ENCODE assay signal across 11 mouse cellular contexts in the genomic region with DNA sequence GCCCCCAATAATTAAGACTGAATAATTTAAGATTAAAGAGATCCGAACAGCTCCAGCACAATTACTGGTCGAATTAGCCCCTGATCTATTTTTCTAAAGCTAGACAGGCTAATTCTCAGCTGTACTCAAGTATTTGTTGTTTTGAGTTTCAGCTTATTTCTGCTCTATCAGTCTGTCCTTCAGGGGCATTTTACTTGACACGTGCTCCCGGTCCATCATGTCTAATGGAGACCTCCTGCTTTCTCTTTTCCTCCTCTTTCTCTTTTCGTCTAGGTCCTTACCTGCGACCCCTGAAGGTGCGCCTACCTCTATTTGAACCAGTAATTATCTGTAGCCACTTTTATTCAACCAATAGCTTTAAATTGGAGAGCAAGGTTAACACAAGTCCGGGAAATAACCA. TPM values are rescaled to one million over a fixed set of nuclear protein-coding genes. Genes with fewer than 3 reads are reported as not detected.
DNase-seq lines count a peak whose midpoint lies in the region; ATAC-seq and TF ChIP-seq lines count a peak whose summit lies in the region.
"Had no signal": no experiment of that assay in that cellular context is flagged by ENCODE, and none has a peak within 500 bp of the region (broad histone marks: within the 10 kb centered on the region; RNA-seq: fewer than 3 reads in every experiment).

No protein-coding gene starts in this region.

- no peak overlapping the region for H3K27ac ChIP-seq in kidney, embryonic 15.5 days
- no peak overlapping the region for H3K27ac ChIP-seq in kidney, embryonic 14.5 days (ENCODE audit: low read depth, low read length)
- H3K27ac ChIP-seq in ES-Bruce4 (ENCODE audit: insufficient read depth, low read length), result no peak overlapping the region
- no peak overlapping the region for H3K27ac ChIP-seq in hindbrain, embryonic 13.5 days
- H3K27ac ChIP-seq in liver, embryonic 14.5 days, result no peak overlapping the region
- H3K27ac ChIP-seq: embryonic facial prominence, embryonic 12.5 days had no signal

- no peak overlapping the region for H3K4me3 ChIP-seq in kidney, embryonic 15.5 days (replicated peaks)
- H3K4me3 ChIP-seq in kidney, embryonic 14.5 days (ENCODE audit: low read length), result no peak overlapping the region
- peak overlapping the region; percentile 57; the same call in 1 of the 2 replicates for H3K4me3 ChIP-seq in ES-Bruce4 (ENCODE audit: low read depth, low read length)
- no peak overlapping the region for H3K4me3 ChIP-seq in hindbrain, embryonic 13.5 days
- H3K4me3 ChIP-seq in liver, embryonic 14.5 days (ENCODE audit: insufficient read depth in 1 of 2, low read depth in 2 of 2, low read length in 2 of 2), result peak overlapping the region in 1 of 2 experiments; percentile 85; a peak in 1 of 4 replicates

- H3K4me2 ChIP-seq in kidney, embryonic 15.5 days, result peak overlapping the region; percentile 65
- no peak overlapping the region for H3K4me2 ChIP-seq in kidney, embryonic 14.5 days (replicated peaks; ENCODE audit: low read depth, low read length)
- peak overlapping the region; percentile 64 for H3K4me2 ChIP-seq in hindbrain, embryonic 13.5 days
- peak overlapping the region; percentile 74; the same call in 1 of the 2 replicates for H3K4me2 ChIP-seq in liver, embryonic 14.5 days (ENCODE audit: low read depth)

- no peak for TF ChIP-seq CTCF in ES-Bruce4 (IDR thresholded peaks at IDR 0.05; ENCODE audit: low read depth, low read length)
- TF ChIP-seq CTCF in liver, embryonic 14.5 days (IDR thresholded peaks at IDR 0.05; ENCODE audit: low read depth), result no peak

- no peak for TF ChIP-seq EP300 in ES-Bruce4 (IDR thresholded peaks at IDR 0.05; ENCODE audit: insufficient read depth, low read depth, low read length)
- no peak for TF ChIP-seq EP300 in liver, embryonic 14.5 days (IDR thresholded peaks at IDR 0.05; ENCODE audit: low read depth)

- no peaks in the 10 kb centered on the region for H3K27me3 ChIP-seq in kidney, embryonic 15.5 days
- no peaks in the 10 kb centered on the region for H3K27me3 ChIP-seq in kidney, embryonic 14.5 days (ENCODE audit: control insufficient read depth, insufficient read depth, low read length)
- H3K27me3 ChIP-seq in ES-Bruce4 (ENCODE audit: control insufficient read depth, insufficient read depth, low read length, poor library complexity, severe bottlenecking), result no peaks in the 10 kb centered on the region
- no peaks in the 10 kb centered on the region for H3K27me3 ChIP-seq in hindbrain, embryonic 13.5 days
- no peaks in the 10 kb centered on the region for H3K27me3 ChIP-seq in liver, embryonic 14.5 days (ENCODE audit: control insufficient read depth, insufficient read depth, low read length)
- H3K27me3 ChIP-seq: embryonic facial prominence, embryonic 12.5 days had no signal

- no peak for ATAC-seq in kidney, embryonic 15.5 days (replicated peaks; ENCODE audit: low FRiP score)
- no peak for ATAC-seq in kidney, embryonic 14.5 days (ENCODE audit: low FRiP score, low TSS enrichment)
- no peak for ATAC-seq in hindbrain, embryonic 13.5 days (ENCODE audit: low FRiP score)
- ATAC-seq in liver, embryonic 14.5 days (ENCODE audit: insufficient read depth), result no peak

- DNase-seq in liver, embryonic 14.5 days (ENCODE audit: low read depth in 3 of 3, low spot score in 3 of 3), result no peak
- DNase-seq in right cerebral cortex, postnatal 10 days (ENCODE audit: low spot score in 2 of 2), result no peak
- no peak for DNase-seq in lung, postnatal 4 days
- DNase-seq: adrenal gland, adult 2 months; heart, postnatal 4 days had no signal

- no peak overlapping the region for H3K9ac ChIP-seq in kidney, embryonic 15.5 days
- no peak overlapping the region for H3K9ac ChIP-seq in kidney, embryonic 14.5 days (ENCODE audit: low read depth, low read length)
- peak overlapping the region; percentile 93 for H3K9ac ChIP-seq in ES-Bruce4 (ENCODE audit: low read depth, poor library complexity, severe bottlenecking)
- no peak overlapping the region for H3K9ac ChIP-seq in hindbrain, embryonic 13.5 days
- H3K9ac ChIP-seq in liver, embryonic 14.5 days (replicated peaks), result no peak overlapping the region

- 86% methylated on average over 8 of the region's 8 CpGs for WGBS in kidney, embryonic 15.5 days
- WGBS in kidney, embryonic 14.5 days, result 86% methylated on average over 8 of the region's 8 CpGs
- 86% methylated on average over 8 of the region's 8 CpGs for WGBS in hindbrain, embryonic 13.5 days
- 76% methylated on average over 8 of the region's 8 CpGs for WGBS in liver, embryonic 14.5 days (ENCODE audit: insufficient replicate concordance)

- H3K36me3 ChIP-seq in kidney, embryonic 15.5 days, result no peaks in the 10 kb centered on the region
- no peaks in the 10 kb centered on the region for H3K36me3 ChIP-seq in kidney, embryonic 14.5 days (ENCODE audit: control insufficient read depth, insufficient read depth, low read length)
- no peaks in the 10 kb centered on the region for H3K36me3 ChIP-seq in ES-Bruce4 (ENCODE audit: control insufficient read depth, insufficient read depth, low read length, poor library complexity, severe bottlenecking)
- H3K36me3 ChIP-seq in hindbrain, embryonic 13.5 days, result no peaks in the 10 kb centered on the region
- H3K36me3 ChIP-seq in liver, embryonic 14.5 days (replicated peaks; ENCODE audit: control insufficient read depth, insufficient read depth, low read depth), result no peaks in the 10 kb centered on the region
- H3K36me3 ChIP-seq: embryonic facial prominence, embryonic 12.5 days had no signal

- TF ChIP-seq POLR2A in ES-Bruce4 (IDR thresholded peaks at IDR 0.05; ENCODE audit: insufficient read depth, low read length), result no peak

- H3K4me1 ChIP-seq in kidney, embryonic 15.5 days, result peaks cover 22% of the 10 kb centered on the region
- H3K4me1 ChIP-seq in kidney, embryonic 14.5 days (ENCODE audit: control insufficient read depth, insufficient read depth, low read length), result peaks cover 6% of the 10 kb centered on the region; the same call in 1 of the 2 replicates
- H3K4me1 ChIP-seq in ES-Bruce4 (ENCODE audit: control insufficient read depth, insufficient read depth, low read length), result peaks cover 7% of the 10 kb centered on the region
- H3K4me1 ChIP-seq in hindbrain, embryonic 13.5 days (replicated peaks), result peaks cover 27% of the 10 kb centered on the region
- peaks cover 6 to 16% of the 10 kb centered on the region in 2 experiments for H3K4me1 ChIP-seq in liver, embryonic 14.5 days (replicated peaks; ENCODE audit: control insufficient read depth in 2 of 2, insufficient read depth in 2 of 2, low read length in 1 of 2)

- no peaks in the 10 kb centered on the region for H3K9me3 ChIP-seq in kidney, embryonic 15.5 days (replicated peaks)
- H3K9me3 ChIP-seq in kidney, embryonic 14.5 days (ENCODE audit: control insufficient read depth, low read length), result no peaks in the 10 kb centered on the region
- H3K9me3 ChIP-seq in ES-Bruce4 (replicated peaks; ENCODE audit: control insufficient read depth, insufficient read depth, low read length, poor library complexity, severe bottlenecking), result no peaks in the 10 kb centered on the region
- no peaks in the 10 kb centered on the region for H3K9me3 ChIP-seq in hindbrain, embryonic 13.5 days
- H3K9me3 ChIP-seq in liver, embryonic 14.5 days (ENCODE audit: control insufficient read depth, low read length), result no peaks in the 10 kb centered on the region
- H3K9me3 ChIP-seq: embryonic facial prominence, embryonic 12.5 days; G1E had no signal

RNA-seq across cellular contexts. Expression of a gene that starts 8.0 kb away (rescaled TPM):
- polyA plus RNA-seq in kidney, embryonic 15.5 days (2015; fragmentation: Nextera tagmentation; extraction: Ambion mirVana), result 16.8 and 20.7 TPM in 2 replicates
- 12.3 and 14.8 TPM in 2 replicates for polyA plus RNA-seq in kidney, embryonic 14.5 days (2014; fragmentation: Nextera tagmentation; extraction: Ambion mirVana)
- polyA plus RNA-seq in ES-Bruce4 (2011; ENCODE audit: insufficient read depth, insufficient read length, low read depth, missing spikeins), result 33.2 and 42.6 TPM in 2 replicates
- 19.3 TPM in 2 replicates for polyA plus RNA-seq in hindbrain, embryonic 13.5 days (2015; fragmentation: Nextera tagmentation; extraction: Ambion mirVana)
- polyA plus RNA-seq in liver, embryonic 14.5 days (2012; rRNA removed), result 3.4 and 5.2 TPM in 2 replicates
- polyA plus RNA-seq in liver, embryonic 14.5 days (2014; fragmentation: Nextera tagmentation; extraction: Ambion mirVana), result 3.6 and 3.7 TPM in 2 replicates

RNA-seq across cellular contexts. Expression of a gene that starts 52.5 kb away (rescaled TPM):
- polyA plus RNA-seq in kidney, embryonic 15.5 days (2015; fragmentation: Nextera tagmentation; extraction: Ambion mirVana), result 156 and 157 TPM in 2 replicates
- 83.0 and 101 TPM in 2 replicates for polyA plus RNA-seq in kidney, embryonic 14.5 days (2014; fragmentation: Nextera tagmentation; extraction: Ambion mirVana)
- polyA plus RNA-seq in ES-Bruce4 (2011; ENCODE audit: insufficient read depth, insufficient read length, low read depth, missing spikeins), result 50.8 and 52.4 TPM in 2 replicates
- 50.2 and 54.0 TPM in 2 replicates for polyA plus RNA-seq in hindbrain, embryonic 13.5 days (2015; fragmentation: Nextera tagmentation; extraction: Ambion mirVana)
- polyA plus RNA-seq in liver, embryonic 14.5 days (2012; rRNA removed), result 8.3 and 10.6 TPM in 2 replicates
- 26.4 and 27.0 TPM in 2 replicates for polyA plus RNA-seq in liver, embryonic 14.5 days (2014; fragmentation: Nextera tagmentation; extraction: Ambion mirVana)
- polyA plus RNA-seq: G1E had no signal
